Mouse (Mus musculus) heart, postnatal 0 days (tissue): Measurements from ENCODE around the gene Ccdc85b. TPM values are rescaled to one million over a fixed set of nuclear protein-coding genes. Genes with fewer than 3 reads are reported as not detected.

Experiments
- ATAC-seq: fragments of 200-750 bp; cut with Nextera tagmentation; 2 replicates; pipeline ENCODE4 v1.8.0; 2017; ENCODE audit warnings: low read depth, moderate number of reproducible peaks, moderate library complexity; ENCODE audit not compliant: insufficient read depth
- DNase-seq: peaks from one replicate; pipeline ENCODE4 v3.0.0-alpha.2; 2016; ENCODE audit warnings: low spot score
- H3K27ac ChIP-seq: fragments of 300-500 bp; sonication (generic); 2 replicates; pipeline ENCODE4 v1.5.1; 2014; ENCODE audit warnings: low read depth, mild to moderate bottlenecking
- H3K27me3 ChIP-seq: fragments of 300-500 bp; sonication (generic); 2 replicates; pipeline ENCODE4 v1.6.1; 2014; ENCODE audit warnings: low read length, mixed read lengths; ENCODE audit not compliant: control insufficient read depth, insufficient read depth
- H3K36me3 ChIP-seq: fragments of 300-500 bp; sonication (generic); replicated peaks from 2 replicates; pipeline ENCODE4 v1.6.1; 2014; ENCODE audit warnings: low read length, mixed read lengths; ENCODE audit not compliant: control insufficient read depth, insufficient read depth
- H3K4me1 ChIP-seq: fragments of 300-500 bp; sonication (generic); 2 replicates; pipeline ENCODE4 v1.6.1; 2014; ENCODE audit warnings: antibody characterized with exemption; ENCODE audit not compliant: control insufficient read depth, insufficient read depth
- H3K4me2 ChIP-seq: fragments of 300-500 bp; sonication (generic); 2 replicates; pipeline ENCODE4 v1.6.1; 2014; ENCODE audit warnings: low read depth, mild to moderate bottlenecking, low read length, moderate library complexity
- H3K4me3 ChIP-seq: fragments of 300-500 bp; sonication (generic); 2 replicates; pipeline ENCODE4 v1.5.1; 2014; ENCODE audit warnings: low read depth, low read length
- H3K9ac ChIP-seq: fragments of 300-500 bp; sonication (generic); replicated peaks from 2 replicates; pipeline ENCODE4 v1.6.1; 2014; ENCODE audit warnings: low read depth, low read length, mixed read lengths
- H3K9me3 ChIP-seq: fragments of 300-500 bp; sonication (generic); replicated peaks from 2 replicates; pipeline ENCODE4 v1.6.1; 2016; ENCODE audit warnings: low read length; ENCODE audit not compliant: control insufficient read depth
- CTCF ChIP-seq: IDR thresholded peaks from 2 replicates; pipeline ENCODE4 v1.5.1; 2016; ENCODE audit warnings: antibody characterized with exemption, control low read depth, low read depth
- EP300 ChIP-seq: IDR thresholded peaks from 2 replicates; pipeline ENCODE4 v1.6.1; 2016; ENCODE audit warnings: antibody characterized with exemption, low read depth
- WGBS: fragments of 180-500 bp; shearing (Covaris S2); extraction: QIAGEN DNeasy Blood & Tissue Kit; methylation state at CpG from one replicate; pipeline ENCODE4 v1.1.7; 2014; 5-methylcytosine and 5-hydroxymethylcytosine counted together
- polyA plus RNA-seq: library from polyadenylated mRNA; unstranded; fragments of >200 nt; fragmentation: Nextera tagmentation; extraction: Ambion mirVana; gene quantifications from 2 replicates; pipeline ENCODE4 v1.2.1, GENCODE M21; 2015
- total RNA-seq: library from RNA; depleted of rRNA; stranded (reverse); fragments of >200 nt; gene quantifications from 2 replicates; pipeline ENCODE4 v1.2.3, GENCODE M21; 2014; ENCODE audit warnings: low replicate concordance

Gene Ccdc85b
- total and polyA plus RNA-seq, 2 experiments from 2014 or later = 9.2 to 10.6 TPM

GRCm38 (mm10) chr19:5463791-5464562 is 6.3 kb upstream of the Ccdc85b start:
- Histone ChIP-seq H3K9ac (no peak overlapping the region), H3K27ac (peak overlapping the region; percentile 90), H3K4me2 (peak overlapping the region; percentile 49), H3K4me3 (peak overlapping the region; percentile 31), H3K9me3 (no peaks in the 10 kb centered on the region), H3K36me3 (peaks cover 51% of the 10 kb centered on the region), H3K27me3 (no peaks in the 10 kb centered on the region), H3K4me1 (peaks cover 6% of the 10 kb centered on the region)
- 19% methylated on average over 15 of the region's 15 CpGs for WGBS
- TF ChIP-seq CTCF (peak; percentile 95), EP300 (no peak)
- ATAC-seq = peak; percentile 67
- DNase-seq = peak; percentile 81

- no peak overlapping the region for H3K27ac ChIP-seq
- WGBS = 89% methylated on average over 9 of the region's 9 CpGs
- no peak for ATAC-seq
- peaks cover 11% of the 10 kb centered on the region for H3K4me1 ChIP-seq
- H3K4me3 ChIP-seq = no peak overlapping the region
- no peak for TF ChIP-seq EP300
- TF ChIP-seq CTCF = no peak
- H3K27me3 ChIP-seq = no peaks in the 10 kb centered on the region
- no peak overlapping the region for H3K9ac ChIP-seq
- H3K4me2 ChIP-seq = no peak overlapping the region
- no peak for DNase-seq
- no peaks in the 10 kb centered on the region for H3K9me3 ChIP-seq
- H3K36me3 ChIP-seq = peaks cover 51% of the 10 kb centered on the region
These were observed 5.5 kb upstream of the Ccdc85b start for GRCm38 (mm10) chr19:5463212-5463611.

- H3K9ac ChIP-seq = peak overlapping the region; percentile 73
- H3K9me3 ChIP-seq = no peaks in the 10 kb centered on the region
- DNase-seq (no peak), ATAC-seq (no peak)
- H3K4me1 ChIP-seq = peaks cover 20% of the 10 kb centered on the region
- peak overlapping the region; percentile 79 for H3K4me3 ChIP-seq
- H3K36me3 ChIP-seq = peaks cover 34% of the 10 kb centered on the region
- H3K27ac ChIP-seq = no peak overlapping the region
- peak overlapping the region; percentile 94 for H3K4me2 ChIP-seq
- 83% methylated on average over 6 of the region's 6 CpGs for WGBS
- no peaks in the 10 kb centered on the region for H3K27me3 ChIP-seq
- no peak for TF ChIP-seq EP300
- no peak for TF ChIP-seq CTCF
These were observed 3.7 kb upstream of the Ccdc85b start for GRCm38 (mm10) chr19:5461411-5461810.

- peak; percentile 81 for DNase-seq
- H3K9ac ChIP-seq = peak within 1 kb of the TSS; percentile 73
- H3K27ac ChIP-seq = peak within 1 kb of the TSS; percentile 79
- peaks cover 28% of the 10 kb centered on the region for H3K4me1 ChIP-seq
- H3K4me3 ChIP-seq = peak within 1 kb of the TSS; percentile 79
- no peaks in the 10 kb centered on the region for H3K9me3 ChIP-seq
- no peaks in the 10 kb centered on the region for H3K27me3 ChIP-seq
- WGBS = under 1% methylated on average over 32 of the region's 32 CpGs
- ATAC-seq = peak; percentile 53
- TF ChIP-seq EP300 = peak; percentile 66; the same call in 1 of the 2 replicates
- TF ChIP-seq CTCF = no peak
- peak within 1 kb of the TSS; percentile 94 for H3K4me2 ChIP-seq
- peaks cover 24% of the 10 kb centered on the region for H3K36me3 ChIP-seq
These were observed 2.8 kb upstream of the Ccdc85b start, which contains the start of gene Fibp for GRCm38 (mm10) chr19:5460465-5460911. Fibp (plus strand) TSS chr19:5460615.

- peaks cover 31% of the 10 kb centered on the region for H3K4me1 ChIP-seq
These were observed 2.2 kb upstream of the Ccdc85b start for GRCm38 (mm10) chr19:5459896-5460295.

More at GRCm38 (mm10) chr19:5459896-5460295, 2.2 kb upstream of the Ccdc85b start:
- peak overlapping the region; percentile 79 for H3K27ac ChIP-seq
- WGBS = 24% methylated on average over 3 of the region's 3 CpGs
- H3K4me2 ChIP-seq = peak overlapping the region; percentile 94
- peak overlapping the region; percentile 79 for H3K4me3 ChIP-seq
- H3K36me3 ChIP-seq = peaks cover 19% of the 10 kb centered on the region
- no peaks in the 10 kb centered on the region for H3K9me3 ChIP-seq
- H3K9ac ChIP-seq = peak overlapping the region; percentile 73
- TF ChIP-seq CTCF = no peak
- TF ChIP-seq EP300 = no peak
- ATAC-seq (no peak), DNase-seq (no peak)
- H3K27me3 ChIP-seq = no peaks in the 10 kb centered on the region
